Mouse (Mus musculus) cerebellum, postnatal 14 days (tissue): ENCODE data around the gene Kcp.

Experiments used
- DNase-seq, 2 experiments: peaks; one replicate each; pipeline ENCODE4 v3.0.0; 2021; ENCODE audit warnings: mixed read lengths in 2 of 2

The Kcp gene

DNA sequence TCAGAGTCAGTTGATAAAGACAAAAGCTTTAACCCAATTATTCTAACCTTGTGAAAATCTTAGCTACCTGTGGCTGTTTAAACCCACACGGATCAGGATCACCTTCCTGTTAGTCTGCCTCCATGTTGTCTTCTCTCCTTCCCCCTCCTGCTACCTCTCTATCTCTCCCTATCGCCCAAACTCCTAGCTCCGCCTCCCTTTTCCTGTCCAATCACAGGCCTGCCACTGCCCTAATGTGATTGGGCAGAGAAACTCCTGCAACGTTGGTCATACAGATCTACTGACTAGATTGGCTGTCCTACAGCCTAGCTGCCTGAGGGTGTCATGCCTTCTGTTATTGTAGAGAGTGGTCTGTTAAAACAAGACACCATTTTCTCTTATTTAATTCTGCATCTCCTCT lies 57.9 kb downstream of the Kcp start:
- DNase-seq = no peak

DNA sequence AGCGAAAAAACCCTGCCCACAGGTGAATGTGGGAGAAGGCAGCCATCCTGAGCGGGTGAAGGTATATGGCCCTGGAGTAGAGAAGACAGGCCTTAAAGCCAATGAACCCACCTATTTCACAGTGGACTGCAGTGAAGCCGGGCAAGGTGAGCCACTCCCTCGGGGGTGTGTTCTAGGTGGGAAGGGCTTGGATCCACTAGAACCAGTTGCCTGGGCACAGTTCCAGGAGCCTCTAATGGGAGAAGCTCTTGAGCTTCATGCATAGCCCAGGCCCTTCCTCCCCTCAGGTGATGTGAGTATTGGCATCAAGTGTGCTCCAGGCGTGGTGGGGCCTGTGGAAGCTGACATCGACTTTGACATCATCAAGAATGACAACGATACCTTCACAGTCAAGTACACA lies 62.4 kb downstream of the Kcp start:
- peak in 1 of 2 experiments; percentile 30 for DNase-seq

DNA sequence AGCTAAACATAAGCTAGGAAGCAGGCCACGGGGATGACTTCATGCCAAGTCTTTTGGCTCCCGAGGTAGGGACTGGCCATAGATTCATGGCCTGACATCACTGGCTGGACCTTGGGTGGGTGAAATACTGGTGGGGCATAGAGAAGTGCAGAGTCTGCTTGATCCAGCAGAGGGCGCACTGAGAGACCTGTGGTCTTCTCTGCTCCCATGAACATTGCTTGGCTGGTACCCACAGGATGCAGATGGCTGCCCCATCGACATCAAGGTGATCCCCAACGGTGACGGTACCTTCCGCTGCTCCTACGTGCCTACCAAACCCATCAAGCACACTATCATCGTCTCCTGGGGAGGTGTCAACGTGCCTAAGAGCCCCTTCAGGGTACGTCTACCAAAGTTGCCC lies 63.0 kb downstream of the Kcp start:
- peak; percentile 35 to 73 for DNase-seq

DNA sequence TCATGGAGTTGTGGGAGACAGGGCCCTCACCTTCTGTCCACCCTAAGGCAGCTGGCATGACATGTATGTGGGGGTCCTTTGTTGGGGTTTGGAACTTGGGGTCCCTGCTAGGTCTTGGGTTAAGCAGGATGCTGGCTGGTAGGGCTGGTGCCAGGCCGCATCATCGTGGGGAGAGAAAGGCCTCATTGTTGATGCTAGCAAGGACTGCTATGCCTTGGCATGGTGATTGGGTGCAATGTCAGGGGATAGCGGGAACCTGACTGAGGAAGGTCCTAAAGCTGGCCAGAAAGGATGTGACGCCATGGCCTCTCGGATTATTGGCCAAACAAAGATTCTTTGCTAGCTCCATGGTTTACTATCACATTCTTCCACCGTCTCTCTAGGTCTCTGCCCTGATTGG lies 68.0 kb downstream of the Kcp start:
- DNase-seq = no peak

DNA sequence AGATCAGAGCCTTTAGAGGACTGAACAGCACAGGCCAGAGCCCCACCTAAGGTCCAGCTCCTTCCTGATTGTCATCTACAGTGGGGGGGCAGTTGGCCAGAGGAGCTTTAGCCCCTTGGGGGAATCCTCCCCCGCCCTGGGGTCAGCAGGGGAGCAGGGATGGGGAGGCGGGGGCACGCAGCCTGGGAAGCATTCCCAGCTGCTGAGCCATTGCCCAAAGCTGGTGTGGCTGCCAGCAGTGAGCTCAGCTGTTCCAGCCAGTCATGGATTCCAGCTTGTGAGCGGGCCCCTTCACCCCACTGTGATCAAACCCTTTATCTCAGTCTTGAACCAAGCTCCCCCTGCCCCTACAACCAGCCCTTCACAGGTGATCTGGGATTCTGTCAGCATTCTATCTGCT lies 68.5 kb downstream of the Kcp start:
- peak; percentile 30 to 34 for DNase-seq

DNA sequence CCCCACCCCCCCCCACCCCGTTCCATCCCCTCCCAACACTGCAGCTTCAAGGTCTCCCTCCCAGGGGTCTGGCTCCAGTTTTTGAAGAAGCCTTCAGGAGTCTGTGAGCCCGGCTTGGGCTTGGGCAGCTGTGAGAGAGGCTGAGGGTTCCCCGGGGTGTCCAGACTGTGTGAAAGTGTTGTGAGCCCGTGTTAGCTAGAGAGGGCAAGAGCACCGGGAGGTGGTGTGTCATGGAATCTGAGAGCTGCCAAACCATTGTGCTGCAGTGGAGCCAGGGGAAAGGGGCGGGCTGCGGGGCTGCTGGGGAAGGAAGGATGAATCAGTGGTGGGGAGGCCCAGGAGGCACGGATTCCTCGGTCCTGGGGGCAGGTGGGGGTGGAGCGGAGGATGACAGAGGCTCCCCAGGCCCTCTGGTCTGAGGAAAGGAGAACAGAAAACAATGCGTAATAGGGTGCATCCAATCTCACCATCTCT lies 71.3 kb downstream of the Kcp start:
- DNase-seq = peak in 1 of 2 experiments; percentile 40

DNA sequence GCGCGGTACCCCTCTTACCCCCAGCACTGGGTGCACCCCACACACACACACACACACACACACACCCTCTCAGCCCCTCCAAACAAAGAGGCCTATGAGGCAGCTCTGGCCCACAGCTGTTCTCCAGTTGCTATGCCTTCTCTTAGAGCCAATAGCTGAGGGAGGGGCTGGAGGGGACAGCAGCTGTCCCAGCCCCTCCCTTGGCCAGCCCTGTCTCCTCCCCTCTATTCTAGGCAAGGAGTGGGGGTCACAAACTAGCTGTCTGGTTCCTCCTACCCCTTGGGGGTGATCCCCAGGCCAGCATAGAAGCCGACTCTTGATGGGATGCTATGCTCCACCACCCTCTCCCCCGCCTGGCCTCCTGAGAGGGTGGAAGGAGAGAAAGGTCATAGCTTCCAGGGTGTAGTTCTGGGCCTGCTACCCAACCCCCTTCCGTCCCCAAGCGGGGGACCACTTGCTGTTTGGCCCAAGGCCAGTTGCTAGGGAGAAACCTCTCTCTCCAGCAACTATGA lies 71.8 kb downstream of the Kcp start:
- DNase-seq = no peak

DNA sequence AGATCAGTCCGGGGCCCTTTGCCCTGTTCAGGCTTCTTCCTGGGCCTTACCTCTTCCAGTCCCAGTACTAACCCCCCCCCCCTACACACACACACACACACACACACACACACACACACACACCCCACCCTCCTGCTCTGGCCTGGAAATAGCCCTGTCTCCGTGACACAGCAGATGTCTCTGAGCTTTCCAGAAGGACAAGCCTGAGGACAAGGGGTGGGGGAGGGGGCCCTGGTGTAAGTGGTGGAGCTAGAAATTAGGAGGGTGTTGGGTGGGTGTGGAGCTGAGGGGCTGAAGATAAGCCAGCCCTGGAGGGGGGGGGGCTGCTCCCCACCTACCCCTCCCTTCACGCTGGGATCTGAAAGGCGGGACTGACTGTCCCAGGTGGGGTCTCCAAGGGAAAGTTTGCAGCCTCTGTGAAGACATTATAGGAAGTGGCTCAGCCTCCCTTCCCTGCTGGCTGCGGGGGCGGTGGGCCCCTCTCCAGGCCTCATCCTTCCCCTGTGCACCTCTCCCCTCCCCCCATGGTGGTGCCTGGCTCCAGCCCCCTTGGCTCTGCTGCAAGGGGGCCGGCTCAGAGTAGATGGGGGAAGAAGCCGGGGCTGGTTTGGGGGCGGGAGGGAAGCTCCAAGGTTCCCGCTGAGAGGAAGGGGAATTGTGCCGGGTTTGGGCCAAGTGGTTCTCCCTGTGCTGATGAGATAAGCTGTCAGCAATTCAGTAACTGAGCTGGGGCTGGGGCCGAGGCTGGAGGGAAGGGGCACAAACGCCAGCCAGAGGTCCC lies 72.7 kb downstream of the Kcp start:
- DNase-seq = peak; percentile 28 to 81

DNA sequence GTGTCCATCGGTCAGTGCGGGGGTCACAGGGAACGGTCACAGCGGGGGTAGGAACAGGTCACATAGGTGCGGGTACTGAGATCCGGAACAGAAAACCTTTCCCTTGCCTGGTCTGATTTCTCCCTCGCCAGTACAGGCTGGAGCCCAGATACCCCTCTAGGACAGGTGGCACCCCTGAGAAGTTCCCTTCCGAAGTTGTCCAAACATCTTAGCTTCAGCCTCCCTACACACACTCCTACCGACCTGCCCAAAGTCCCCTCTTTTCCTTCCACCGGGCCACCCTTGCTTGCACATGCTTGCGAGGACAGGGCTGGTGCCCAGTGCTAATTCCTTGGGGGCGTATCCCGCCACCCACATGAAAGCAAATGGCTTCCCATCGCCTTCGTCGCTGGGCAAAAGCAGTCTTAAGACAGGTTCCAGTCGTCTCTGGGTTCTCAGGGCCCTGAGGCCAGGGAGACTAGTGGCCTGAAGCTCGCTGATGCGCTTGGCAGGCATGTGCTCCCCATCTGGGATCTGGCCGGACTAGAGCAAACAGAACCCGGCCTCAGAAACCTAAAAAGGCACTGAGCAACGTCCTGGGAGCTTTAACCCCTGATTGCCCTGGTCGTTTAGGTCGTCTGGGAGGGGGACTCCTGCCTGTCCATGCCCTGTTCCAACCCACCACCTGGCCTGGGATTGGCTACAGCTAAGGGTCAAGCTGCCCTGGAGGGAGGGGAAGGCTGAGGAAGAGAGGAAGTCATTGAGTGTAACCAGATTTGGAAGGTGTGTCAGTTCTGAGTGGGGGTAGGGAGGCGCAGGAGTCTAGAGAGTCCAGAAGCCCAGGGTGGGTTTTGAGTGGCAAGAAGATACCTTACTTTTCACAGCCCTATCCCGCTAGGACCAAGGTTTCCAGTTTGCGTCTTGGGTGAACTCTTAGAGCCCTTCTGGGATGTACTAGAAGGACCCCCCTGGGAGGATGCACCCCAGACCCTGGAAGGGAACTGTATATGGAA lies 73.7 kb downstream of the Kcp start:
- DNase-seq = peak; percentile 48 to 55

DNA sequence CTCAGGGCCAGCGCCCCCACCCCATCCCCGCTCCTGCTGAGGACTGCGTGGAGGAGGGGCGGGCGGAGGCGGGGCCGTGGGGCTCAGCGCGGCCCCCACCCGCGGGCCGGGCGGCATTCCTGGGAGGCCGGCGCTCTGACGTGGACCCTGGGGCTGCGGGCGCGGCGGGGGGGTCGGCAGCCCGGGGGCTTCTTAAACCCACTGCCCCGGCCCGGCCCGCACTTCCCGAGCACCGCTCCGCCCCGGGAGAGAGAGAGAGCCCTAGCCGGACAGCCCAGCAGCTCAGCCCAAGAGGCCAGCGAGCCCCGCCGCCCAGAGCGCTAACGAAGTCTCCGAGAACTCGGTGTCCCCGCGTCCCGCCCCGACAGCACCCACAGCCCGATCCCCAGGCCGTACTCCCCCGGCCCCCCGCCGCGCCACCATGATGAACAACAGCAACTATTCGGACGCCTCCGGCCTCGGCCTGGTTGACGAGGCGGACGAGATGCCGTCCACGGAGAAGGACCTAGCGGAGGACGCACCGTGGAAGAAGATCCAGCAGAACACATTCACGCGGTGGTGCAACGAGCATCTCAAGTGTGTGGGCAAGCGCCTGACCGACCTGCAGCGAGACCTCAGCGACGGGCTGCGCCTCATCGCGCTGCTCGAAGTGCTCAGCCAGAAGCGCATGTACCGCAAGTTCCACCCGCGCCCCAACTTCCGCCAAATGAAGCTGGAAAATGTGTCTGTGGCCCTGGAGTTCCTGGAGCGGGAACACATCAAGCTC lies 74.5 kb downstream of the Kcp start, which contains the start of gene Flnc:
TSS of gene Flnc (plus strand) at position 219 of the 766 bp plus-strand sequence.
- peak; percentile 24 to 52 for DNase-seq

DNA sequence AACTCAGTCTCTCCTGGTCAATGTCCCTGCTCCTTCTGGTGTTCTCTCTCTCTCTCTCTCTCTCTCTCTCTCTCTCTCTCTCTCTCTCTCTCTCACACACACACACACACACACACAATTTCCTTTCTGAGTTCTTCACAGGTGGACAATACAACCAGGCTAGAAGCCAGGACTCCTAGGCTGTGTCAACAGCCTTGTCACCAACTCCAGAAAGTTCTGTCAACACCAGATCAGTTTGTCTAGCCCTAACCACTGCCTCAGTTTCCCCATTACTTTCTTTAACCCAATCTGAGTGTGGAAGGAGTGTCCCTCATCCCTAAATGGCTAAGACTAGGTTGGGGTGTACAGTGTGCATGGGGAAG lies 75.1 kb downstream of the Kcp start:
- no peak for DNase-seq

DNA sequence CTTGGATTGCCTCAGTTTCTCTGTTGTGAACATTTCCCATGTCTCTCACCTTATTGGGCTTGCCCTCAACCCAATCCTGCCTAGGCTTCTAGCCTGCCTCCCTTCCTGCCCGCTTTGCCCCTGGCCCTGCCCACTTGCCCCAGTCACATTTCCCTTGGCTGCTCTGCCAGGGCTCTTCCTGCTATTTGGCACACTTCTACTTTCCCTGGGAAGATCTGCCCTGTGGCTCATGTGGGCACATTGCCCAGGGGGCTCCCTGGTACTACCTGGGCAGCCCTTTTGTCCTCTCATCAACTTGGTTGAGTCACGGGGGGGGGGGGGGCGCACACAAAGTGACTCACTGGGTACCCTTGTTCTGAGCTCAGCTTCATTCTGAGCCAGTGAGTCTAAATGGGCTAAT lies 75.6 kb downstream of the Kcp start:
- peak in 1 of 2 experiments; percentile 29 for DNase-seq

DNA sequence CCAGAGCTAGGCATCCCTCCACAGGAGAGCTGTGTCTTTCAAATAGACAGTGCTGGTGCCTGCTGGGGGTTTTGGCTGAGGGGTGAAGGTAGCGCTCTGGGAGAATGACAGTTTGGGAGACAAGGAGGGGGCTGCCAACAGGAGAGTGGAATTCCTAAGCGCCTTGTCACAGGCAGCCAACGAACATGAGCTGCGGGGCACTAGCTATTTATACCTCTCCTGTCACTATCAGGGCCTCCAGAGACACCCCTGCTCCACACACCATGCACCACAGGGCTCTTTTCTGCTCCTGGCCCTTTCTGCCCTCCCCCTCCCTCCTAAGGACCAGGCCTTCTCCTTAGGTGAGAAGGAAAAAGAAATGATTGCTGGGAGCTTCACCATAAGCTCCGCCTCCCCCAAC lies 76.3 kb downstream of the Kcp start:
- DNase-seq = peak in 1 of 2 experiments; percentile 19

DNA sequence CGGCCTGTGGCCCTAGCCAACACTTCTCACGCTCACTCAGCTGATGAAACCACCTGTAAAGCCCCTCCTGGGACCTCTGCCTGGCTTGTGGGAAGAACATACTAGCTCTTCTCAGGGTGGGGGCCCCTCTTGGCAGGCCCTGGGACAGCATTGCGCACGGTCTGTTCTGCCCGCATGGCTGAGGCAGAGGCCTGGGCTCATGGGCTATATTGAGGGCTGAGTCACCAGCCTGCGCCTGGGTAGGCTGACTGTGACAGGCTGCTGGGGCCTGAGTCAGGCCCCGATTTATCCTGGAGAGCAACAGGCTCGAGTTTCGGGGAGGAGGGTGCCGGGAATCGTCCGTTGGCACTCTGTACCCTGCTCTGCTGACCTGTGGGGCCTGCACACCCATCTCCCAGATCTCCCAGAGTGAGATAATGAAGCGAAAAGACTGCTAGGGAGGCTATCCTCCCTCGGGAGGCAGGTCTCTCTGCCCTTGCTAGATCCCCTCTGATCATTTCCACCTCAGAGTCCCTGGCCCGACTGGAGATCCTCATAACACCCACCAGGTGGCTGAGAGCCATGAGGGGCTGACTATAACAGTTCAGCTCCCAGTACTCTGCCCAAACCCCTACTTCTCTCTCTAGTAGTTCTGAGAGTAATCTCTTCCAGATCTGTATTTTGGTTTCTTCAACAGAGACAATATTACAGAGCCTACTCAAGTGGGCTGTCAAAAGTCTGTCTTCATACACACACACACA lies 76.9 kb downstream of the Kcp start:
- DNase-seq = no peak

DNA sequence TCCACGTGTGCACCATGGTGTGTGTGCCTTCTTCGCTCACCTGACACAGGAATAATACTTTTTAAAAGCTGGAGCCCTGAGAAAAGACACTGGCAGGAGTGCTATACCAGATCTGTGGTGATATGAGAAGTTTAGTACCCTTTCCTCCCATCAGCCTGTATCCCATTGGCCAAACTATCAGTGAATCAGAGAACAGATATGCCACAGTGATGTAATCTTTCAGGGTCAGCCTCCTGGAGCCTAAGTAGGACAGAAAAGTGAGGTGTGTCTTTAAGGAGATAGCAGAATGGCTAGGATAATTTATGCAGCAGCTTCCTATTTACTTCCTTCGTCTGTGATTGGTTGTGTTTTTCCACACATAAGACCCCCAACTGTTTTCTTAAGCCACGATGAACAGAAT lies 79.6 kb downstream of the Kcp start:
- no peak for DNase-seq

DNA sequence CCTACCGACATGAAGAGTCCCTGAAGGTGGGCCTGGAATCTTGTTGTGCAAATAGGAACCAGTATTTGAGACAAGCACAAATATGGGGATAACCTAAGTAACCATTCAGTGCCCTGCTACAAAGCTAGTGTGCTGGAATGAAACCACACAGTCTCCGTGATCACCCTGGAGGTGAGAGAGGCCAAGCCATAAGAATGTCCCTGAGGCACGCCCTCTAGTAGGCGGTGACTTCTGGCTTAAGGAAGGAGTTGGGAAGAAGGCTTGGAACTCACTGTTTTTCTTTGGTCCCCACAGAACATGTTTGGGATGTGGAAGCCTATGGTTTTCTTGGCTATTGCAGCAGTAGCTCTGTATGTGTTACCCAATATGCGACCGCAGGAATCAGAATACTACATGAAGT lies 81.4 kb downstream of the Kcp start:
- no peak for DNase-seq

DNA sequence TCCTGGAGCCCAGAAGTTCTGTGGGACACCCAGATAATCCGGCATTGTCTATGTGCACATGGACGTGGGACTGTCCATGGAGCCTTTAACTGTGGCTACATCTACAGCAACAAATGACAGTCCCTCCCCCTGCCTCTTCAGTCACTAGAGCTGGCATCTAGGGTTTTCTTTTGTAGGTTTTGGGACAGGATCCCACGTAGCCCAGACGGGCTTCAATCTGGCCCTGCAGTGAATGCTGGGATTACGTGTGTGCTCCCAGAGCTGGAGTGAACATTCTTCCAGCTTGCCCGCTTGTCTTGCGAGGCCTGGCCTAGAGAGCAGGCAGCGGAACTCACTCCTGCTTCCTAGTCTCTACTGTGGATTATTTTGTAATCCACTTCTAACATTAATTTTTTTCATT lies 82.6 kb downstream of the Kcp start:
- no peak for DNase-seq
